Mouse (Mus musculus) embryonic facial prominence, embryonic 14.5 days (tissue): ENCODE measurements around the gene Prrg2. TPM values are rescaled to one million over a fixed set of nuclear protein-coding genes. Genes with fewer than 3 reads are reported as not detected.
"Not testable (repeated sequence)": the region's sequence is repeated elsewhere in the genome, so short reads cannot be mapped to it uniquely, and the experiment has no call there.

Experiments used
- ATAC-seq: fragments of 200-750 bp; cut with Nextera tagmentation; 2 replicates; pipeline ENCODE4 v1.8.0; 2017; ENCODE audit warnings: low read depth, moderate number of reproducible peaks, moderate TSS enrichment
- DNase-seq: peaks from one replicate; pipeline ENCODE4 v3.0.0-alpha.2; 2015; ENCODE audit warnings: low spot score
- H3K27ac ChIP-seq: fragments of 300-500 bp; sonication (generic); replicated peaks from 2 replicates; pipeline ENCODE4 v1.5.1; 2014; ENCODE audit warnings: low read depth, mild to moderate bottlenecking, low read length, moderate library complexity
- H3K27me3 ChIP-seq: fragments of 300-500 bp; sonication (generic); replicated peaks from 2 replicates; pipeline ENCODE4 v1.6.1; 2014; ENCODE audit warnings: low read length; ENCODE audit not compliant: control insufficient read depth, insufficient read depth
- H3K36me3 ChIP-seq: fragments of 300-500 bp; sonication (generic); 2 replicates; pipeline ENCODE4 v1.6.1; 2014; ENCODE audit warnings: low read length, mixed read lengths; ENCODE audit not compliant: control insufficient read depth, insufficient read depth
- H3K4me1 ChIP-seq: fragments of 300-500 bp; sonication (generic); 2 replicates; pipeline ENCODE4 v1.6.1; 2014; ENCODE audit warnings: antibody characterized with exemption, low read length; ENCODE audit not compliant: control insufficient read depth, insufficient read depth
- H3K4me2 ChIP-seq: fragments of 300-500 bp; sonication (generic); 2 replicates; pipeline ENCODE4 v1.6.1; 2014; ENCODE audit warnings: low read depth, mild to moderate bottlenecking, low read length, moderate library complexity, mixed read lengths
- H3K4me3 ChIP-seq: fragments of 300-500 bp; sonication (generic); 2 replicates; pipeline ENCODE4 v1.5.1; 2014; ENCODE audit warnings: low read depth, mild to moderate bottlenecking, low read length
- H3K9ac ChIP-seq: fragments of 300-500 bp; sonication (generic); 2 replicates; pipeline ENCODE4 v1.6.1; 2014; ENCODE audit warnings: low read depth, mild to moderate bottlenecking, low read length, moderate library complexity, mixed read lengths
- H3K9me3 ChIP-seq: fragments of 300-500 bp; sonication (generic); 2 replicates; pipeline ENCODE4 v1.6.1; 2016; ENCODE audit warnings: low read length; ENCODE audit not compliant: control insufficient read depth
- WGBS: fragments of 180-500 bp; shearing (Covaris S2); extraction: QIAGEN DNeasy Blood & Tissue Kit; methylation state at CpG from one replicate; pipeline ENCODE4 v1.1.7; 2014; 5-methylcytosine and 5-hydroxymethylcytosine counted together
- polyA plus RNA-seq: library from polyadenylated mRNA; unstranded; fragments of >200 nt; fragmentation: Nextera tagmentation; extraction: Ambion mirVana; gene quantifications from 2 replicates; pipeline ENCODE4 v1.2.1, GENCODE M21; 2014

Gene Prrg2
- polyA plus RNA-seq, 1 experiment from 2014 or later = 20.9 TPM

DNA sequence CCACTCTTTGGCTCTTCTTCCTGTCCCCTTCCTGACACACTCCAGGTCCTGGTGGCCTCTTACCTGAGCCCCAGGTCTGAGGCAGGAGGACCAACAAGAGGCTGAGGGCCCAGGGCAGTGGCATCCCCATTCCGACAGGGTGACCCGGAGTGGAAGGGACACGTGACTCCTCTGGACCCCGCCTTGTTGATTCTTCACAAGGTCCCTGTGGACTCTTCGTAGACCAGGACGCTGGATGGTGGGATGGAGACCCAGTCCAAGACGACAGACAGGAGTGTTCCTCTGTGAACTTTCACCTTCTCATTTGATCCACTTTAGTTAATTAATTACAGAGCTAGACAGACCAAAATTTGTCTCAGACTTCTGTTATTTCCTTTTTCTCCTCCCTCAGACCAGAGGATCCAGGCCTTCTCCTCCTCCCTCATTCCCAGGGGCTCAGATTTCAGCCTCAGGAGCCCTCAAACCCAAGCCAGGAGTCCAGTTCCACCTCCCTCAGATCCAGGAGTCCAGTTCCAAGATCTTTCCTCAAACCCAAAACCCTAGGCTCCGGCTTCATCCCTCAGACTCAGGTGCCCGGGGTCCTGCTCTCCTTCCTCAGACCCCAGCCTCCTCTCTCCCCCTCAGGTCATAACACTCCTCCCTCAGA, 40.6 kb upstream of the Prrg2 start:
- peak; percentile 32 for ATAC-seq
- Histone ChIP-seq H3K9me3 (no peaks in the 10 kb centered on the region), H3K4me1 (peaks cover 10% of the 10 kb centered on the region), H3K4me3 (peak overlapping the region; percentile 40), H3K27me3 (no peaks in the 10 kb centered on the region), H3K4me2 (peak overlapping the region; percentile 69), H3K36me3 (0 out of 2 replicates have a peak, but pooled peaks cover 2% of the 10 kb centered on the region), H3K27ac (peak overlapping the region; percentile 96), H3K9ac (peak overlapping the region; percentile 69)
- no peak for DNase-seq
- 56% methylated on average over 9 of the region's 9 CpGs for WGBS

DNA sequence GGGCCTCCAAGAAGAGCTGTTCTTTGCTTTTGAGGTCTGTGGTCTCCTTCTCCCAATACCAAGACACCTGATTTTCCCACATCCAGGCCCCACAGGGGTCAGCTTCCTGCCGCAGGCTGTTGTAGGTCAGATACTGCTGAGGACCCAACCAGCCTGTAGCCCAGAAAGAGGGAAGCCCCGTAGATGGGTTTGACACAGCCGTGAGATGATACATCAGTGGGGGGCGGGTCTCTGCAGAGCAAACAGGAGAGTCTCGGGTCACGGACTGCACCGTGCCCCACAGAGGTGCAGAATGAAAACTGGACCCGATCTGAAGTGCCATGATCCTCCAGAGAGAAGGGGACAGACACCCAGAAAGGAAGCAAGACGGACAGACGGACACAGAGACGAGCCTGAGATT, 40.0 kb upstream of the Prrg2 start:
- no peak for ATAC-seq
- H3K4me3 ChIP-seq = peak overlapping the region; percentile 40
- no peaks in the 10 kb centered on the region for H3K9me3 ChIP-seq
- peaks cover 5% of the 10 kb centered on the region; the same call in 1 of the 2 replicates for H3K36me3 ChIP-seq
- peak overlapping the region; percentile 96; the same call in 1 of the 2 replicates for H3K27ac ChIP-seq
- peaks cover 10% of the 10 kb centered on the region for H3K4me1 ChIP-seq
- 87% methylated on average over 11 of the region's 11 CpGs for WGBS
- H3K4me2 ChIP-seq = peak overlapping the region; percentile 69
- H3K27me3 ChIP-seq = no peaks in the 10 kb centered on the region
- H3K9ac ChIP-seq = no peak overlapping the region
- no peak for DNase-seq

DNA sequence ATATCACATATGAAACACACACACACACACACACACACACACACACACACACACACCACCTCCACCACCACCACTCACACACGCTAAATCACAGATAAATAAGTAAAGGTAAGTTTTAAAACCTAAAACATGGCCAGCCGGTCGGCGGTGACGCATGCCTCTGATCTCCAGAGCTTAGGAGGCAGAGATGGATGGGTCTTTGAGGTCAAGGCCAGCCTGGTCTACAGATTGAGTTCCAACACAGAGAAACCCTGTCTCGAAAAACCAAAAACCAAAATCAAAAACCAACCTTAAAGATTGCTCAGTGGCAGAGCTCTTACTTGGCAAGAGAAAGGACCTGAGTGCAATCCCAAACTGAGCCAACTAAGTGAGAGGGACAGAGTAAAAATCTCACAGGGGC, 37.6 kb upstream of the Prrg2 start:
- no peaks in the 10 kb centered on the region for H3K9me3 ChIP-seq
- no peak overlapping the region for H3K27ac ChIP-seq
- H3K4me1 ChIP-seq = peaks cover 10% of the 10 kb centered on the region
- ATAC-seq (no peak), DNase-seq (no peak)
- no peak overlapping the region for H3K9ac ChIP-seq
- H3K4me2 ChIP-seq = no peak overlapping the region
- peaks cover 16% of the 10 kb centered on the region for H3K36me3 ChIP-seq
- H3K27me3 ChIP-seq = no peaks in the 10 kb centered on the region
- 84% methylated on average over 6 of the region's 6 CpGs for WGBS
- H3K4me3 ChIP-seq = no peak overlapping the region

DNA sequence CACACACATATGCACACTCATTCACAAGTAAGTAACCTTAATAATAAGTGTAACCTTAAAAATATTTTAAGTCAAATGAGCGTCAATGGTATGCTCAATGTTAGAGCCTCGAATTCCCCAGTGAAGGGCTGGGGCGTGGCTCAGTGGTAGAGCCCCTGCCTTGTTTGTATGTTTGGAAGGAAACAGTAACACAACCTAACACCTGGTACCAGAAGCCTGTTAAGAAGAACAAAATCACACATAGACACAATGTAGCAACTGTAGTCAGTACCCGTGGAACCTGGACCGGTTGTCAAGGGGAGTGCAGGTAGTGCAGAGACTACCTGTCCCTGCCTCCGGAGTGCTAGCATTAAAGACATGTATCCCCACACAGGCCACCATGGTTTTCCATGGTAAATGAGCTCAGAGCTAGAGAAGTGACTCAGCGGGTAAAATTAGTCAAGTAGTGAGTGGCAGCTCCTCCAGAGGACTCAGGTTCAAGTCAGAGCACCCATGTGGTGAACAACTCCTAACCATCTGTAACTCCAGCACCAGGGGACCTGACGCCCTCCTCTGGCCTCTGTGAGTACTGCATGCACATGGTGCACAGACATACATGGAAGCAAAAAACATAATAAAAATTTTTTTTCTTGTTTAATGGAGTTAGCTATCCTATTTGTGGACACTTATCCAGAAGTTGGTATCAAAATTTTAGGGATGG, 36.2 kb upstream of the Prrg2 start:
- ATAC-seq = no peak
- no peaks in the 10 kb centered on the region for H3K27me3 ChIP-seq
- no peak overlapping the region for H3K4me3 ChIP-seq
- 91% methylated on average over 8 of the region's 8 CpGs for whole genome bisulfite sequencing
- peaks cover 10% of the 10 kb centered on the region for H3K4me1 ChIP-seq
- H3K9me3 ChIP-seq = no peaks in the 10 kb centered on the region
- H3K36me3 ChIP-seq = peaks cover 16% of the 10 kb centered on the region
- H3K9ac ChIP-seq = no peak overlapping the region
- H3K4me2 ChIP-seq = no peak overlapping the region
- DNase-seq = no peak
- H3K27ac ChIP-seq = no peak overlapping the region

DNA sequence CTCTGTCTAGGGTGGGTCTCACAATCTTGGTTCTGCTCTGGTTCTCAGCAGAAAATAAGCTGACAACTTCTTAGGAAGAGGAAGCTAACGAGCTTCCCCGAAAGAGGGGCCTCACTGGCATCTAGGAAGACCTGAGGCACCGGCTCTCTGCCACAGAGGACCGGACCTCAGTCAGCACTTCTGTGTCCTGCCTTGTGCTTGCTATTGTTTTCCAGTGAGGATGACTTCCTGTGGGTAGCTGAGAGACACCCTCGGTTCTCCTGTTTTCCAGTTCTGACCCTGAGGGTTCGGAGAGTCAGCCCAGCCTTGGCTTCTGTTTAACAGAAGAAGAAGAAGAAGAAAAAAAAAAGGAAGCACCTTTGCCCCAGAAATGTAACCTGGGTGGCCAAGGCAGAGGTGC, 35.0 kb upstream of the Prrg2 start:
- Histone ChIP-seq H3K4me3 (no peak overlapping the region), H3K9me3 (no peaks in the 10 kb centered on the region), H3K27me3 (no peaks in the 10 kb centered on the region), H3K36me3 (peaks cover 16% of the 10 kb centered on the region), H3K9ac (no peak overlapping the region), H3K27ac (no peak overlapping the region), H3K4me2 (no peak overlapping the region), H3K4me1 (peaks cover 9% of the 10 kb centered on the region)
- WGBS = 47% methylated on average over 6 of the region's 6 CpGs
- ATAC-seq (no peak), DNase-seq (no peak)

DNA sequence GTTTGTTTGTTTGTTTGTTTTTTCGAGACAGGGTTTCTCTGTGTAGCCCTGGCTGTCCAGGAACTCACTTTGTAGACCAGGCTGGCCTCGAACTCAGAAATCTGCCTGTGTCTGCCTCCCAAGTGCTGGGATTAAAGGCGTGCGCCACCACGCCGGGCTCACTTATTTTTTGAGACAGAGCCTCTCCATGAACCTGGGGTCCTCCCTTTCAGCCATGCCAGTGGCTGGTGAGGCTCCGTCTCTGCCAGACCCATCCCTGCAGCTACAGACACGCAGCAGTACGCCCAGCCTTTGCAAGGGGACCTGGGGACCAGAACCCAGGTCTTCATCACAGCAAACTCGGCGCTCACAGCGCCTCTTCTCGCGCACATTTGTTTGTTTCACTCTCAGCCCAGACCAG, 33.5 kb upstream of the Prrg2 start:
- not testable (repeated sequence) for H3K27me3 ChIP-seq, H3K4me3 ChIP-seq, ATAC-seq, H3K27ac ChIP-seq, H3K9ac ChIP-seq, H3K9me3 ChIP-seq, H3K4me2 ChIP-seq, H3K4me1 ChIP-seq, DNase-seq
- WGBS = 93% methylated on average over 14 of the region's 14 CpGs
- peaks cover 16% of the 10 kb centered on the region for H3K36me3 ChIP-seq

DNA sequence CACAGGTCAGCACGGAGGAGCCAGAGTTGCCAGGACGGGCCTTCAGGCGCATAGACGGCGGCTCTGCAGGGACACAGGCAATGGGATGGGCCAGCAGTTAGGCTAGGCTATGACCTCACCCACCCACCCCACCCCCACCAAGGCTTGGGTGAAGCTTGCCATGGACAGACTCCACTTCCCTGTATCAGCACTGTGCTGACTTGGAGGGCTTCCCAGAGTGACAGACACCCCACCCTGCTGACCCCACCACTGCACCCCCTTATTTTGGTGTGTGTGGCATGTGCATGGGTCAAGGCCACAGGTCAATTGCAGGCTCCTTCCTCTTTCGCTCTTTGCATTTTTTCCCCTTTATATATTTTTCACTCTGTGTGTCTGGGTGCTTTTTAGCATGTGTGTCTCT, 32.9 kb upstream of the Prrg2 start:
- Histone ChIP-seq H3K4me3 (no peak overlapping the region), H3K27ac (no peak overlapping the region)
- ATAC-seq = no peak

DNA sequence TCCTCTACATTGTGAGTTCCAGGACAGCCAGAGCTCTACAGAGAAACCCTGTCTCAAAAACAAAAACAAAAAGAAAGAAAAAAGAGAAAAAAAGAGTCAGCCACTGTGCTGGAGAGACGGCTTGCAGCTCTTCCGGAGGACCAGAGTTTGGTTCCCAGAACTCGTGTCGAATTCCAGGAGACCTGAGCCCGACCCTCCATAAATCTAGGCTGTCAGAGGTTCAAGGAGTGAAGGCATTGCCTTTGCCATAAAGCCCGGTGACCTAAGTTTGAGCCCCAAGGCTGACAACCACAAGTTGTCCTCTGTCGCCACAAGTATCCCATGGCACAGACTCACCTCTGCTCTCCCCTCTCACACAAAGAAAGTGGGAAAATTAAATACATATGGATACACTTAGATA, 31.6 kb upstream of the Prrg2 start:
- Histone ChIP-seq H3K9me3 (no peaks in the 10 kb centered on the region), H3K9ac (no peak overlapping the region), H3K27me3 (no peaks in the 10 kb centered on the region), H3K4me2 (no peak overlapping the region), H3K4me1 (peaks cover 12% of the 10 kb centered on the region), H3K27ac (peak overlapping the region; percentile 97), H3K36me3 (peaks cover 14% of the 10 kb centered on the region), H3K4me3 (no peak overlapping the region)
- DNase-seq (no peak), ATAC-seq (no peak)
- 31% methylated on average over 7 of the region's 7 CpGs for WGBS

More for the DNA sequence above, 32.9 kb upstream of the Prrg2 start:
- H3K9ac ChIP-seq = no peak overlapping the region
- no peaks in the 10 kb centered on the region for H3K27me3 ChIP-seq
- no peaks in the 10 kb centered on the region for H3K9me3 ChIP-seq
- WGBS = 77% methylated on average over 6 of the region's 6 CpGs
- H3K4me2 ChIP-seq = no peak overlapping the region
- H3K4me1 ChIP-seq = peaks cover 8% of the 10 kb centered on the region
- peaks cover 16% of the 10 kb centered on the region for H3K36me3 ChIP-seq
- no peak for DNase-seq

DNA sequence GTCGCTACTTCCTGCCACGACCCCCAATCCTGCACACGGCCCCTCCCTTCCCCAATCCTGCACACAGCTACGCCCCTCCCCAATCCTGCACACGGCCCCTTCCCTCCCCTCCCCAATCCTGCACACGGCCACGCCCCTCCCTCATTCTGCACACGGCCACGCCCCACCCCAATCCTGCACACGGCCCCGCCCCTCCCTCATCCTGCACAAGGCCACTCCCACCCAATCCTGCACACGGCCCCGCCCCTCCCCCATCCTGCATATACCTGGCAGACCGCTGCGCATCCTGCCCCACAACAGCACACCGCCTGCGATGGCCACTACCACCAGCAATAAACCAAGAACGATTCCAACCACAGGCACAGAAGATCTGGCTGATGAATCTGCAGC, 31.0 kb upstream of the Prrg2 start:
- H3K9ac ChIP-seq = no peak overlapping the region
- no peaks in the 10 kb centered on the region for H3K9me3 ChIP-seq
- H3K27ac ChIP-seq = peak overlapping the region; percentile 97
- H3K4me1 ChIP-seq = peaks cover 12% of the 10 kb centered on the region
- no peaks in the 10 kb centered on the region for H3K27me3 ChIP-seq
- ATAC-seq (no peak), DNase-seq (no peak)
- 40% methylated on average over 18 of the region's 18 CpGs for WGBS
- H3K36me3 ChIP-seq = peaks cover 19% of the 10 kb centered on the region
- peak overlapping the region; percentile 70; the same call in 1 of the 2 replicates for H3K4me2 ChIP-seq
- no peak overlapping the region for H3K4me3 ChIP-seq
